Mouse (Mus musculus) hindbrain, embryonic 14.5 days (tissue): ENCODE data around the gene Dnmt1. TPM values are rescaled to one million over a fixed set of nuclear protein-coding genes. Genes with fewer than 3 reads are reported as not detected.
A peak's percentile ranks its signal among the peaks of the same experiment; 100 is the strongest.

Experiments used
- ATAC-seq: fragments of 200-750 bp; cut with Nextera tagmentation; 2 replicates; pipeline ENCODE4 v1.8.0; 2017; ENCODE audit warnings: moderate number of reproducible peaks, mild to moderate bottlenecking, moderate TSS enrichment, moderate library complexity; ENCODE audit not compliant: low FRiP score
- DNase-seq: peaks from one replicate; pipeline ENCODE4 v3.0.0-alpha.2; 2015; ENCODE audit warnings: low spot score
- H3K27ac ChIP-seq: fragments of 300-500 bp; sonication (generic); 2 replicates; pipeline ENCODE4 v1.5.1; 2014; ENCODE audit warnings: mild to moderate bottlenecking, moderate library complexity
- H3K27me3 ChIP-seq: fragments of 300-500 bp; sonication (generic); 2 replicates; pipeline ENCODE4 v1.6.1; 2014; ENCODE audit warnings: mild to moderate bottlenecking, low read length, mixed read lengths; ENCODE audit not compliant: control insufficient read depth, insufficient read depth
- H3K36me3 ChIP-seq: fragments of 300-500 bp; sonication (generic); replicated peaks from 2 replicates; pipeline ENCODE4 v1.6.1; 2014; ENCODE audit not compliant: control insufficient read depth, insufficient read depth
- H3K4me1 ChIP-seq: fragments of 300-500 bp; sonication (generic); replicated peaks from 2 replicates; pipeline ENCODE4 v1.6.1; 2014; ENCODE audit warnings: antibody characterized with exemption, low read length, mixed read lengths; ENCODE audit not compliant: control insufficient read depth, insufficient read depth
- H3K4me2 ChIP-seq: fragments of 300-500 bp; sonication (generic); replicated peaks from 2 replicates; pipeline ENCODE4 v1.6.1; 2014; ENCODE audit warnings: mild to moderate bottlenecking, moderate library complexity
- H3K4me3 ChIP-seq: fragments of 300-500 bp; sonication (generic); replicated peaks from 2 replicates; pipeline ENCODE4 v1.5.1; 2014; ENCODE audit warnings: mild to moderate bottlenecking, low read length
- H3K9ac ChIP-seq: fragments of 300-500 bp; sonication (generic); 2 replicates; pipeline ENCODE4 v1.6.1; 2014
- H3K9me3 ChIP-seq: fragments of 300-500 bp; sonication (generic); 2 replicates; pipeline ENCODE4 v1.6.1; 2016; ENCODE audit warnings: low read length; ENCODE audit not compliant: control insufficient read depth
- WGBS: fragments of 180-500 bp; shearing (Covaris S2); extraction: QIAGEN DNeasy Blood & Tissue Kit; methylation state at CpG from one replicate; pipeline ENCODE4 v1.1.7; 2014; 5-methylcytosine and 5-hydroxymethylcytosine counted together
- polyA plus RNA-seq: library from polyadenylated mRNA; unstranded; fragments of >200 nt; fragmentation: Nextera tagmentation; extraction: Ambion mirVana; gene quantifications from 2 replicates; pipeline ENCODE4 v1.2.1, GENCODE M21; 2014

Gene Dnmt1
- polyA plus RNA-seq, 1 experiment from 2014 or later = 37.8 TPM

DNA sequence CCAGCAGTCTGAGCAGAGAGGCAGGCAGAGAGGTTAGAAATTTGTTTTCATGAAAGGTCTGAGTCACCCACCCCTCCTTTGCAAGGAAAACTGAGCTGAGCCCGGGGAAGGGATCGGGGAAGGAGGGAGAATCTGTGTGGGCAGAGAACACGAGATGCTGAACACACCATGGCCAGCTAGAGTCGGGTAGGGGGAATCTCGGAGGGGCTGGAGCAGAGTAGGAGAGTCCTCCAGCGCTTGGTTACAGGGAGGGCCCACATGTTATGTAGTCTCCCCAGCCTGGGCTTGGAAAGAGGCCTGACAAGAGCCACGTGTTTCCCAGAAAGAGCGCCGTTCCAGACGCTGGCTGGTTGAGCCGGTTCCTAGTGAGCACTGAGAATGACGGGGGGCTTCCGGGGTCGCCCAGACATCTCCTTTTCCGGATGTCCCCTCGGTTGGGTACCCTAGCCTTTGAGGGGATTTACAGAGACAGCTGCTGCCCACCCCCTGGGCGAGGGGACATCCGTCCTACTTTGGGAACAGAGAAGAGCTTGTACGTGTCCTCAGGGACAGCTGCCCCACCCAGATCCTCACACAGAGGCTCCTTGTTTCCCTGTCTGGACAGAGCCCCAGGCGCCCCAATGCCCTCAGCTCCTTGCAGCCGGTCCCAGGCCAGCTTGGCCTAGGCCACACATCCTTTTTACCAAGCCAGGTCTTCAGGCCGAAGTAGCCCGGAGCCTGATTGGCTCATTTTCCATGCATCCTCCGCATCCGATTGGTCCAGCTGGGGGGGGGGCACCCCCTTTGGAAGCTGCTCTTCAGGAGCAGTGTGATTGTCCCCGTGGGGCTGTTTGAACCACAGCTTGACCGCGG, 12.7 kb upstream of the Dnmt1 start:
- peak overlapping the region; percentile 6; the same call in 1 of the 2 replicates for H3K27ac ChIP-seq
- H3K9me3 ChIP-seq = no peaks in the 10 kb centered on the region
- no peak overlapping the region for H3K4me3 ChIP-seq
- 0 out of 2 replicates have a peak overlapping the region, but pooled peaks have one; percentile 21 for H3K9ac ChIP-seq
- H3K4me2 ChIP-seq = peak overlapping the region; percentile 39
- H3K27me3 ChIP-seq = no peaks in the 10 kb centered on the region
- H3K4me1 ChIP-seq = peaks cover 22% of the 10 kb centered on the region; the same call in 1 of the 2 replicates
- DNase-seq = no peak
- ATAC-seq = 0 out of 2 replicates have a peak, but pooled peaks have one; percentile 7
- 37% methylated on average over 28 of the region's 28 CpGs for WGBS
- H3K36me3 ChIP-seq = peaks cover 9% of the 10 kb centered on the region; the same call in 1 of the 2 replicates

- peaks cover 22% of the 10 kb centered on the region; the same call in 1 of the 2 replicates for H3K4me1 ChIP-seq
Measured at GRCm38 (mm10) chr9:20971751-20972140, 12.1 kb upstream of the Dnmt1 start.

GRCm38 (mm10) chr9:20966747-20967146, 7.1 kb upstream of the Dnmt1 start:
- 84% methylated on average over 5 of the region's 5 CpGs for WGBS
- no peak for DNase-seq

More at GRCm38 (mm10) chr9:20971751-20972140, 12.1 kb upstream of the Dnmt1 start:
- DNase-seq (no peak), ATAC-seq (no peak)
- Histone ChIP-seq H3K9me3 (no peaks in the 10 kb centered on the region), H3K27ac (no peak overlapping the region), H3K4me3 (no peak overlapping the region), H3K27me3 (no peaks in the 10 kb centered on the region), H3K9ac (0 out of 2 replicates have a peak overlapping the region, but pooled peaks have one; percentile 21), H3K36me3 (peaks cover 9% of the 10 kb centered on the region; the same call in 1 of the 2 replicates), H3K4me2 (no peak overlapping the region)
- WGBS = 85% methylated on average over 7 of the region's 7 CpGs

GRCm38 (mm10) chr9:20966008-20966407, 6.3 kb upstream of the Dnmt1 start:
- Histone ChIP-seq H3K27me3 (no peaks in the 10 kb centered on the region), H3K27ac (no peak overlapping the region), H3K36me3 (peaks cover 9% of the 10 kb centered on the region; the same call in 1 of the 2 replicates), H3K4me1 (no peaks in the 10 kb centered on the region), H3K9ac (no peak overlapping the region), H3K9me3 (no peaks in the 10 kb centered on the region), H3K4me3 (no peak overlapping the region), H3K4me2 (no peak overlapping the region)
- DNase-seq (no peak), ATAC-seq (no peak)
- 85% methylated on average over 3 of the region's 3 CpGs for WGBS

More at GRCm38 (mm10) chr9:20966747-20967146, 7.1 kb upstream of the Dnmt1 start:
- no peak for ATAC-seq
- Histone ChIP-seq H3K4me2 (no peak overlapping the region), H3K4me1 (no peaks in the 10 kb centered on the region), H3K36me3 (peaks cover 9% of the 10 kb centered on the region; the same call in 1 of the 2 replicates), H3K27ac (no peak overlapping the region), H3K9ac (no peak overlapping the region), H3K9me3 (no peaks in the 10 kb centered on the region), H3K4me3 (no peak overlapping the region), H3K27me3 (no peaks in the 10 kb centered on the region)

DNA sequence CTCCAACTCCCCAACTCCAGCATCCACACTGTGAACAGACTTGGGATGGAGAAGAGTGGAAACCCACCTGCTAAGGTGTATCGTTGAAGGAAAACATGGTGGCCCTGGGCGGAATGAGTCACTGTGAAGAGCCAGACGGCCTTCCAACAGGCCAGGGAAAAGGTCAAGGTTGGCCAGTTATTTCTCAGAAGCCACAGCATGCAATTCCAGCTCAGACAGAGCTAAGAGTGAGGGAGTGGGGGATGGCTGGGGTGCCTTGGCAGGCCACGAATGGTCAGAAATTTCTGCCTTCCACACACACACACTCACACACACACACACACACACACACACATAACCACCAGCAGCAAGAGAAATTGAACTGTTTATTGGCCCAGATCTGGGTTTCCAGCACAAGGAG, 5.9 kb upstream of the Dnmt1 start:
- DNase-seq = no peak

GRCm38 (mm10) chr9:20961557-20961956, 1.9 kb upstream of the Dnmt1 start:
- H3K4me2 ChIP-seq = no peak overlapping the region
- no peaks in the 10 kb centered on the region for H3K9me3 ChIP-seq
- H3K4me1 ChIP-seq = no peaks in the 10 kb centered on the region
- H3K4me3 ChIP-seq = no peak overlapping the region
- no peak overlapping the region for H3K27ac ChIP-seq
- H3K27me3 ChIP-seq = no peaks in the 10 kb centered on the region
- 82% methylated on average over 9 of the region's 9 CpGs for WGBS
- no peak overlapping the region for H3K9ac ChIP-seq
- ATAC-seq = no peak
- no peaks in the 10 kb centered on the region; the same call in 1 of the 2 replicates for H3K36me3 ChIP-seq
- DNase-seq = no peak

More for the DNA sequence above, 5.9 kb upstream of the Dnmt1 start:
- H3K4me1 ChIP-seq = no peaks in the 10 kb centered on the region
- no peak for ATAC-seq
- no peak overlapping the region for H3K4me3 ChIP-seq
- no peaks in the 10 kb centered on the region for H3K9me3 ChIP-seq
- H3K36me3 ChIP-seq = peaks cover 9% of the 10 kb centered on the region; the same call in 1 of the 2 replicates
- H3K9ac ChIP-seq = no peak overlapping the region
- H3K27me3 ChIP-seq = no peaks in the 10 kb centered on the region
- WGBS = 83% methylated on average over 4 of the region's 4 CpGs
- H3K27ac ChIP-seq = no peak overlapping the region
- no peak overlapping the region for H3K4me2 ChIP-seq

- no peak for DNase-seq
- Histone ChIP-seq H3K4me2 (no peak overlapping the region), H3K4me1 (no peaks in the 10 kb centered on the region; the same call in 1 of the 2 replicates), H3K9me3 (no peaks in the 10 kb centered on the region), H3K9ac (no peak overlapping the region), H3K4me3 (no peak overlapping the region), H3K36me3 (no peaks in the 10 kb centered on the region), H3K27me3 (no peaks in the 10 kb centered on the region), H3K27ac (no peak overlapping the region)
- ATAC-seq = no peak
- 89% methylated on average over 3 of the region's 3 CpGs for WGBS
Measured at GRCm38 (mm10) chr9:20956989-20957388, 2.7 kb downstream of the Dnmt1 start.

- H3K27ac ChIP-seq = peak overlapping the region; percentile 90
- peak overlapping the region; percentile 94 for H3K4me2 ChIP-seq
- peak overlapping the region; percentile 80 for H3K9ac ChIP-seq
- H3K4me3 ChIP-seq = peak overlapping the region; percentile 81
- H3K27me3 ChIP-seq = no peaks in the 10 kb centered on the region
- H3K9me3 ChIP-seq = no peaks in the 10 kb centered on the region
- ATAC-seq (peak; percentile 94), DNase-seq (peak; percentile 97)
- WGBS = under 1% methylated on average over 51 of the region's 51 CpGs
- peaks cover 11% of the 10 kb centered on the region for H3K4me1 ChIP-seq
- no peaks in the 10 kb centered on the region for H3K36me3 ChIP-seq
Measured at GRCm38 (mm10) chr9:20952520-20953227, 7.0 kb downstream of the Dnmt1 start.

- DNase-seq (no peak), ATAC-seq (peak; percentile 79)
- WGBS = under 1% methylated on average over 17 of the region's 17 CpGs
- Histone ChIP-seq H3K4me2 (peak overlapping the region; percentile 94), H3K27ac (peak overlapping the region; percentile 90), H3K4me1 (peaks cover 11% of the 10 kb centered on the region), H3K9me3 (no peaks in the 10 kb centered on the region), H3K36me3 (no peaks in the 10 kb centered on the region), H3K9ac (peak overlapping the region; percentile 80), H3K27me3 (no peaks in the 10 kb centered on the region), H3K4me3 (peak overlapping the region; percentile 81)
Measured at GRCm38 (mm10) chr9:20951966-20952519, 7.6 kb downstream of the Dnmt1 start.
